Mouse (Mus musculus) kidney, embryonic 16.5 days (tissue): Measurements from ENCODE around the gene Ctso. TPM values are rescaled to one million over a fixed set of nuclear protein-coding genes. Genes with fewer than 3 reads are reported as not detected.
A peak's percentile ranks its signal among the peaks of the same experiment; 100 is the strongest.

Experiments used
- ATAC-seq: fragments of 200-750 bp; cut with Nextera tagmentation; 2 replicates; pipeline ENCODE4 v1.8.0; 2017; ENCODE audit warnings: moderate TSS enrichment; ENCODE audit not compliant: low FRiP score, low TSS enrichment
- H3K27ac ChIP-seq: fragments of 300-500 bp; sonication (generic); 2 replicates; pipeline ENCODE4 v1.5.1; 2014; ENCODE audit warnings: low read length
- H3K27me3 ChIP-seq: fragments of 300-500 bp; sonication (generic); 2 replicates; pipeline ENCODE4 v1.6.1; 2014; ENCODE audit warnings: low read length, control low read depth, mixed read lengths; ENCODE audit not compliant: insufficient read depth
- H3K36me3 ChIP-seq: fragments of 300-500 bp; sonication (generic); 2 replicates; pipeline ENCODE4 v1.6.1; 2014; ENCODE audit warnings: low read length, control low read depth, mixed read lengths; ENCODE audit not compliant: insufficient read depth
- H3K4me1 ChIP-seq: fragments of 300-500 bp; sonication (generic); 2 replicates; pipeline ENCODE4 v1.6.1; 2014; ENCODE audit warnings: low read length, control low read depth, mixed read lengths; ENCODE audit not compliant: insufficient read depth
- H3K4me2 ChIP-seq: fragments of 300-500 bp; sonication (generic); replicated peaks from 2 replicates; pipeline ENCODE4 v1.6.1; 2014; ENCODE audit warnings: low read depth, low read length
- H3K4me3 ChIP-seq: fragments of 300-500 bp; sonication (generic); 2 replicates; pipeline ENCODE4 v1.5.1; 2014; ENCODE audit warnings: mild to moderate bottlenecking, low read length
- H3K9ac ChIP-seq: fragments of 300-500 bp; sonication (generic); replicated peaks from 2 replicates; pipeline ENCODE4 v1.6.1; 2014; ENCODE audit warnings: low read length
- H3K9me3 ChIP-seq: fragments of 300-500 bp; sonication (generic); 2 replicates; pipeline ENCODE4 v1.6.1; 2016; ENCODE audit warnings: low read length, control low read depth
- WGBS: fragments of 180-500 bp; shearing (Covaris S2); extraction: QIAGEN DNeasy Blood & Tissue Kit; methylation state at CpG from one replicate; pipeline ENCODE4 v1.1.7; 2014; 5-methylcytosine and 5-hydroxymethylcytosine counted together
- polyA plus RNA-seq: library from polyadenylated mRNA; unstranded; fragments of >200 nt; fragmentation: Nextera tagmentation; extraction: Ambion mirVana; gene quantifications from 2 replicates; pipeline ENCODE4 v1.2.1, GENCODE M21; 2015

Gene Ctso
- 17.5 and 19.2 TPM in 2 replicates for polyA plus RNA-seq

DNA sequence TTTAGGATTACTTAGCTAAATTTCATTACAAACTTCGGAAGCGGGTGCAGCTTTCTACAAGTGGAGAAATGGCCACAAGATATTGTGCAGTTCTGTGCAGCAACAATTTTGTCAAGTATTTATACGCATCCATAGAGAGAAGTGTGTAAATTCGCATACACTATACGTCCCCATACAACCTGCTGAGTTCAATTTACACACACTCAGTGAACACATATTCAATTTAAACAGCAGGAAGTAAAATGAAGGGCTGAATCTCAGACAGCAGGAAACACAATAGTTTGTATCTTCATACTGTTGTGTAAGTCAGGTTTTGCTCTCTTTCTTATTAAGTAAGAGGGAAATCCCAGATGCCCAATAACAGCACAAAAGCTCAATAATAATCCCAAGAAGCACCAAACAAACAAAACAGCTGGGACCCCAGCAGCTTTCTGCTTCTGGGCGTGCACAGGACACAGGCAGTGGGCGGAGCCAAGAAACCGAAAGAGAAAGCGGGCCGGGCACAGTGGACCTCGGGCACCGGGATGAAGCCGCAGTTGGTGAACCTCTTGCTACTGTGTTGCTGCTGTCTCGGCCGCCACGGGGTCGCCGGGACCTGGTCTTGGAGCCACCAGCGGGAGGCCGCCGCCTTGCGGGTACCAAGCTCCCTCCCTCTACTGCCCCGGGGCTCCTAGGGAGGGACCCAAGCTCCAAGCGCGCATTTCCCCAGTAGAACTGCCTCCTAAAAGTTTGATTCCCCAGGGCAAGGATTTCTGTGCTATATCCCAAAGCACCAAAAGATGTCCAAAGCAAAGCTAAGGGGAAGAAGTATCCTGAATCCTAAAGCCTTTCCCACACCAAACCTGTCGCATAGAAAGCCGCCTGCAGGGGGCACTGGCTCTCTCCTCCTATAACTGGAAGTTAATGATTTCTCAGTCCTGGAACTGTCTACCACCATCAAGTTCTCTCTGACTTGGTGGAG, at the start of gene Ctso:
Ctso (plus strand) TSS at position 461 of the 961 bp plus-strand sequence.
- no peaks in the 10 kb centered on the region for H3K4me1 ChIP-seq
- H3K27ac ChIP-seq = peak within 1 kb of the TSS; percentile 91
- peak within 1 kb of the TSS; percentile 48 for H3K4me2 ChIP-seq
- no peaks in the 10 kb centered on the region for H3K9me3 ChIP-seq
- H3K27me3 ChIP-seq = no peaks in the 10 kb centered on the region
- H3K9ac ChIP-seq = peak within 1 kb of the TSS; percentile 91
- H3K36me3 ChIP-seq = no peaks in the 10 kb centered on the region
- ATAC-seq = peak; percentile 96
- WGBS = 13% methylated on average over 27 of the region's 27 CpGs
- peak within 1 kb of the TSS; percentile 93 for H3K4me3 ChIP-seq

DNA sequence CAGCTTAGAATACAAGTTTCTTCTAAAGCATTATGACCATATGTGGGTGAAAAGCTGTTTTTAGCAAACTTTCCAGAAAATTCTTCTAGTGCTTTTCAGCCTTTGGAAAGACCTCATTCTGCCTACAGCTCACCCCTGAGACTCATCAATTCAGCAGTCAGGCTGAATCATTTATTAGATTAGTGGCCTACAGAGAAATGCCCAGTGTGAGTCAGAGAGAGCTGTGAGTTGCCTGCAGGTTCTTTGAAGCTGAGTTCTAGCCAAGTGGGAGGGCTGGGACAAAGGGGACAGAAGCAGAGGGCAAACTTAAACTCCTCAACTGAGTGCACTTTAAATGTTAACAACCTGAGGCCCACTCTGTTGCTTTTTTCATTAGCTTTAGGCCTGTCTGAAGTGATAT, 48.5 kb upstream of the Ctso start:
- no peak for ATAC-seq

DNA sequence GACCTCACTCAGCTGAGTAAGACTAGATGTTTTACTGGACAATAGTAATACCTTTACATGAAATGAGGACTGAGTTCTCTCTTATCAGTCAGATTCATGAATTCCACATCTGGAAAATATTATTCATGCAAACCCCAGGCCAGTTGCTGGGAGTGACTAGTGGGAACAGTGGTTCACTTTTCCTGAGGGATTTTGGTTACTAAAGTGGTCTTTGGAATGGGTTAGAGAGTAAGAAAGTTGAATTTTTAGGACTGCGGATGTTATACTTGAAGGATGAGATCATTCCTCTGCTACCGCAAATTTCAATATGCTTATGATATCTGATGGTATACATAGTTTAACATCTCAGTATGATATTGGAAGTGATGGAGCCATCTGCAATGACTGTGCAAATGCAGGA, 46.8 kb upstream of the Ctso start:
- 94% methylated on average over 2 of the region's 2 CpGs for WGBS
- ATAC-seq = no peak
- H3K4me3 ChIP-seq = no peak overlapping the region
- no peaks in the 10 kb centered on the region for H3K36me3 ChIP-seq
- no peak overlapping the region for H3K27ac ChIP-seq
- no peak overlapping the region for H3K4me2 ChIP-seq
- no peaks in the 10 kb centered on the region for H3K4me1 ChIP-seq
- no peaks in the 10 kb centered on the region for H3K27me3 ChIP-seq
- peaks cover 3% of the 10 kb centered on the region; the same call in 1 of the 2 replicates for H3K9me3 ChIP-seq
- no peak overlapping the region for H3K9ac ChIP-seq

More for the DNA sequence above, 48.5 kb upstream of the Ctso start:
- H3K36me3 ChIP-seq = no peaks in the 10 kb centered on the region
- no peaks in the 10 kb centered on the region for H3K27me3 ChIP-seq
- no peaks in the 10 kb centered on the region for H3K4me1 ChIP-seq
- no peak overlapping the region for H3K4me2 ChIP-seq
- no peak overlapping the region for H3K27ac ChIP-seq
- H3K9ac ChIP-seq = no peak overlapping the region
- H3K4me3 ChIP-seq = no peak overlapping the region
- H3K9me3 ChIP-seq = peaks cover 3% of the 10 kb centered on the region; the same call in 1 of the 2 replicates

DNA sequence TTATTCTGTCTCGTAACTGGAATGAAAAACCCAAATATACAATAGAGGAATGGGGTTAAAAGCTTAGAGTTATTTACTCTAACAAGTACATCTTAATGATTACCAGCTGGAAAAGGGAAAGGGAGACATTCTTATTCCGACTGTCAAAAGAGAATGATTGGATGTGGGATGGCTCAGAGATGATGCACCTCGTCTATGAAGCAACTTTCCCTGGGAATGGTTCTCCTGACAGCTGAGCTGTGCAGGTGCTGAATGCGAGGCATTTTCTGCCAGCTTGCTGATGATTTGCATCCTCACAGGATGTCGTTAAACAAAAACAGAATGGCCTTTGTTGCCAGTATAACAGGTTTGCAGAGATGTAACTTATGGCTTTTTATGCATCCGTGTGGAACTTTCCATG, 43.3 kb upstream of the Ctso start:
- H3K27me3 ChIP-seq = no peaks in the 10 kb centered on the region
- H3K4me3 ChIP-seq = no peak overlapping the region
- H3K9ac ChIP-seq = no peak overlapping the region
- no peaks in the 10 kb centered on the region for H3K9me3 ChIP-seq
- no peaks in the 10 kb centered on the region for H3K36me3 ChIP-seq
- no peak overlapping the region for H3K27ac ChIP-seq
- ATAC-seq = no peak
- no peak overlapping the region for H3K4me2 ChIP-seq
- H3K4me1 ChIP-seq = no peaks in the 10 kb centered on the region
- WGBS = 68% methylated on average over 6 of the region's 6 CpGs

DNA sequence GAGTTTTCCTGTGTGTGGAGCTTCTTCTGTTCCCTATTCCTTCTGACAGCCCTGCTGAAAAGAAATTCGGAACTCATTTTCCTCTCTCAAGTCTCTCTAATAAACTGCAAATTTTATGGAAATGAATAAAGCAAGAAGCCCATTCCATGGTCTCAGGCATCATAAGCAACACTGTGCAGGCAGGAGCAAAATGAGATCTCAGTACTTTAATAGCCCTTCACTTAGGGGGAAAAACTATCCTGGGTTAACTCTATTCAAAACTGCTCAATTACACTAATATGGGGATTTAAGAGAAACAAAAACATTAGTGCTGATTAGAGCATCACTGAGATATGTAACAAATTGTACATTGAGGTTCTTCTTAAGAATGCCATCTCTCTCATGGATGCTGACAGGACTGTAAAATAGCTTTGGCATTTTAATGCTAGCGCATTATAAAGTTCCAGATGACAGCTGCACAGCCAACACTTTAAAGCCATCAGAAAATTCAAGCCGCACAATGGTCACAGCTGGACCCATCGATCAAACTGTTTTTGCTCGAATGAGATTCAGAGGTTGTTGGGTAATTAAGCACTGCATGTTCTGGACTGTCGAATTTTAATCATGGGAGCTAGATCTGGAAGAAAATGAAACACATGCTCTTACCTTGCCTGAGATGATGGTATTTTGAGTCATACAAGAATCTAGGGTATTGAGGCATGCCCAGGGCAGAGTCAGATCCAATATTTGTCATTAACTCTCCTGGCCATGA, 21.9 kb upstream of the Ctso start:
- no peaks in the 10 kb centered on the region for H3K9me3 ChIP-seq

DNA sequence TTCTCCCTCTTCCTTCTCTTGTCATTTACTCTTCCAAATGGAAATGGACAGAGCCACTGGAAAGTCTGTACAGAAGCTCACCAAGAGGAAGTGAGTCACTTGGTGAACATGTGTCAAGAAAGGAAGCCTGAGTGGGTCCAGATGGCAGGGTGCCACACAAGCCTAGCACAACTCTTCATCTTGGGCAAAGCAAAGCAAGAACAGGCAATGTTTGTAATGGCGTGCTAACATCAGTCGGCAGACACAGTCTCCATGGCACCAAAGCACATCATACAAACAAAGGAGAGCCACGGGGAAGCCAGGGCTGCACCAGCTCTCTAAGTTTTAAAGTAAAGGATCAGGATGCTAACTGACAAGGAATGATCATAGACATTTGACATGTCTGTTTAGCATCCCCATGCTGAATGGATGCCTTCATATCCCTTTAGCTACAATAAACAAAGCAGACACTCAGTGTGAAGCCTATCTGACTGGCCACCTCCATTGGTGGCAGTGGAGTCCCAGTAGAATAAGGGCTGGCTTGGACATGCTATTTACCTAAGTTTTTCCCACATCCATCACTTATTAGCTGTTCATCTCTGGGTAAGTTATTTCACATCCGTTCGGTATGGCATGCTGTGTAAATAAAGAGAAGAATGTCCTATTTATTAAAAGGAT, 16.2 kb upstream of the Ctso start:
- Histone ChIP-seq H3K9me3 (no peaks in the 10 kb centered on the region), H3K36me3 (no peaks in the 10 kb centered on the region), H3K27me3 (no peaks in the 10 kb centered on the region), H3K4me3 (no peak overlapping the region), H3K27ac (no peak overlapping the region), H3K4me2 (no peak overlapping the region), H3K4me1 (no peaks in the 10 kb centered on the region), H3K9ac (no peak overlapping the region)
- WGBS = 86% methylated on average over 5 of the region's 5 CpGs
- ATAC-seq = no peak

More for the DNA sequence above, 21.9 kb upstream of the Ctso start:
- 45% methylated on average over 6 of the region's 6 CpGs for WGBS
- no peaks in the 10 kb centered on the region for H3K4me1 ChIP-seq
- no peaks in the 10 kb centered on the region for H3K27me3 ChIP-seq
- ATAC-seq = no peak
- H3K9ac ChIP-seq = no peak overlapping the region
- H3K27ac ChIP-seq = no peak overlapping the region
- no peak overlapping the region for H3K4me3 ChIP-seq
- no peak overlapping the region for H3K4me2 ChIP-seq
- no peaks in the 10 kb centered on the region for H3K36me3 ChIP-seq

DNA sequence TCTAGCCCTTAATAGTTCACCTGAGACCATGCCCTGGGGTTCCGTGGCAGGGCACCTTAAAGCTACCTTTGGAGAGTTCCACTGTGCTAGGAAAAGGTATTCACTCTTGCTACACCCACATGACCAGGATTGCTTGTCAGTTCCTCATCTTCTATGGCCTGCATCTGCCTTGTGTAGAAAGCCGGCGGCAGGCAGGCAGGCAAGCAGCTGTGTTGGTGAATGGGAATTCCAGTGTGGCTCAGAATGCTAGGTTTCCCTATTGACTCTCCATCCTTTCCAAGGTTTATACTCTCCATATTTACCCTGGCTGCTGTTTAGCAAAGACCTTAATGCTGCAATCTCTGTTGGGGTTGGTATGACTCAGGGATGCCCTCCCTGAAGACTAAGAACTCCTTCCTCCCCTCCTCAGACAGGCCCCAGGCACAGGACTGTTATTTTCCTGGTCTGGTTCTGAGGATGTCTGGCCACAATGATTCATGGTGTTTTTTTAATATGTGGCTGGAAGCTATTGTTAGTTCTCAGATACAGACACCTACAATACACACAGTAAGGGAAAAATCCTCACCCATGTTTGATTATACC, 15.0 kb upstream of the Ctso start:
- H3K9me3 ChIP-seq = no peaks in the 10 kb centered on the region
- H3K27ac ChIP-seq = no peak overlapping the region
- no peaks in the 10 kb centered on the region for H3K27me3 ChIP-seq
- ATAC-seq = no peak
- H3K4me3 ChIP-seq = no peak overlapping the region
- H3K9ac ChIP-seq = no peak overlapping the region
- no peak overlapping the region for H3K4me2 ChIP-seq
- no peaks in the 10 kb centered on the region for H3K4me1 ChIP-seq
- WGBS = 93% methylated on average over 3 of the region's 3 CpGs
- H3K36me3 ChIP-seq = no peaks in the 10 kb centered on the region

DNA sequence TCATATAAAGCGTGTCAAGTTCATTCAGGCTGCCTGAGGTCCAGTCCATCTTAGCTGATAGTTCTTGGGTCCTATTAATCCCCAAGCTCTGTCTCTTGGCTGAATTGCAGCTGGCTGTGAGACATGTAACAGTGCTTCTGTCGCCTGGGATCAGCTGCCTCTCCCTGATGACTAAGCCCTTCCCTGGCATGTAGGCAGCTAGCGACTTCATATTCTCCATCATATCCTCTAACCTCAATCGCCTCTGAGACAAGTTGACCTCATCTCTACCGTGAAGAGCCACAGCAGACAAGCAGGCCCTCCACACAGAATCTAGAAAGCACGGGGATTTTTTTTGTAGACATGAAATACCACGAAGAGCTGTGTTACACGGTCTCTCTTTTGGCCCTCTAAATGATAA, 14.2 kb upstream of the Ctso start:
- WGBS = 89% methylated on average over 8 of the region's 8 CpGs
- H3K4me2 ChIP-seq = no peak overlapping the region
- H3K36me3 ChIP-seq = no peaks in the 10 kb centered on the region
- no peak overlapping the region for H3K4me3 ChIP-seq
- ATAC-seq = no peak
- no peaks in the 10 kb centered on the region for H3K27me3 ChIP-seq
- no peak overlapping the region for H3K9ac ChIP-seq
- no peaks in the 10 kb centered on the region for H3K9me3 ChIP-seq
- no peaks in the 10 kb centered on the region for H3K4me1 ChIP-seq
- H3K27ac ChIP-seq = no peak overlapping the region

DNA sequence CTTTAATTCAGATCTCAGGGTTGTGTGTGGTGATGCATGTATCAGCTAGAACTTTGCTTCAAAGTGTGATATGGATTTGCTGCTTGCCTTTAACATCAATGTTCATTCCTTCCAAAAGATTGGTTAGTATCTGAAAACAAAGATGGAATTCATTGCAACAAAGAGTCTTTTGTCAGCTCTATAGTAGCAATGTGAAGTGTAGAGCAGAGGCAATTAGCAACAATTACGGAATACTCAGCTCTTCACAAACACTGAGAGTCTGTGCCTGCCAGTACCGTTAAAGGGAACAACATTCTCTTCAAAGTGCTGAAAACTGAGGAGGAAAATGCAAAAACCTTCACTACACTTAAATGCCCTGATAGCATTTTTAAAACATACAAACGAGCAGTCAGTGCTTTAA, 12.7 kb upstream of the Ctso start:
- Histone ChIP-seq H3K36me3 (no peaks in the 10 kb centered on the region), H3K9me3 (no peaks in the 10 kb centered on the region), H3K4me3 (no peak overlapping the region), H3K4me2 (no peak overlapping the region), H3K27me3 (no peaks in the 10 kb centered on the region), H3K27ac (no peak overlapping the region), H3K4me1 (no peaks in the 10 kb centered on the region), H3K9ac (no peak overlapping the region)
- ATAC-seq = no peak
- 65% methylated on average over 3 of the region's 3 CpGs for WGBS
